Mouse (Mus musculus): ENCODE results near the gene Rnf150. TPM values are rescaled to one million over a fixed set of nuclear protein-coding genes. Genes with fewer than 3 reads are reported as not detected.

Rnf150 gene
- polyA plus RNA-seq, 2 experiments from 2014 or later: not detected

GRCm38 (mm10) chr8:82889062-82889720 is 26.0 kb downstream of the Rnf150 start:
- no peak for ATAC-seq

GRCm38 (mm10) chr8:82895091-82895490 is 31.9 kb downstream of the Rnf150 start:
- ATAC-seq: no peak

- ATAC-seq: no peak
These were observed 33.6 kb downstream of the Rnf150 start for GRCm38 (mm10) chr8:82896796-82897195.

- no peak for ATAC-seq
These were observed 34.7 kb downstream of the Rnf150 start for GRCm38 (mm10) chr8:82897628-82898458.

- ATAC-seq: no peak
These were observed 35.3 kb downstream of the Rnf150 start for GRCm38 (mm10) chr8:82898459-82898841.

GRCm38 (mm10) chr8:82900958-82901357 is 37.8 kb downstream of the Rnf150 start:
- ATAC-seq: no peak

- ATAC-seq: no peak
These were observed 38.5 kb downstream of the Rnf150 start for GRCm38 (mm10) chr8:82901549-82902138.

GRCm38 (mm10) chr8:82903497-82903896 is 40.3 kb downstream of the Rnf150 start:
- ATAC-seq: no peak

- ATAC-seq: no peak
These were observed 44.1 kb downstream of the Rnf150 start for GRCm38 (mm10) chr8:82907271-82907670.

- no peak for ATAC-seq
These were observed 48.3 kb downstream of the Rnf150 start for GRCm38 (mm10) chr8:82911436-82911835.

GRCm38 (mm10) chr8:82912282-82912681 is 49.1 kb downstream of the Rnf150 start:
- no peak for ATAC-seq

GRCm38 (mm10) chr8:82914543-82914942 is 51.4 kb downstream of the Rnf150 start:
- ATAC-seq: no peak

GRCm38 (mm10) chr8:82916851-82917539 is 53.8 kb downstream of the Rnf150 start:
- no peak for ATAC-seq

GRCm38 (mm10) chr8:82917540-82918316 is 54.6 kb downstream of the Rnf150 start:
- no peak for ATAC-seq

- ATAC-seq: no peak
These were observed 56.5 kb downstream of the Rnf150 start for GRCm38 (mm10) chr8:82919676-82920075.

- no peak for ATAC-seq
These were observed 57.0 kb downstream of the Rnf150 start for GRCm38 (mm10) chr8:82920124-82920523.

GRCm38 (mm10) chr8:82925286-82925685 is 62.1 kb downstream of the Rnf150 start:
- no peak for ATAC-seq

- ATAC-seq: no peak
These were observed 63.4 kb downstream of the Rnf150 start for GRCm38 (mm10) chr8:82926518-82926917.

- ATAC-seq: no peak
These were observed 68.4 kb downstream of the Rnf150 start for GRCm38 (mm10) chr8:82931554-82931953.

GRCm38 (mm10) chr8:82936162-82936561 is 73.0 kb downstream of the Rnf150 start:
- no peak for ATAC-seq

- no peak for ATAC-seq
These were observed 73.7 kb downstream of the Rnf150 start for GRCm38 (mm10) chr8:82936866-82937265.

- ATAC-seq: no peak
These were observed 76.8 kb downstream of the Rnf150 start for GRCm38 (mm10) chr8:82939912-82940311.
